Mouse (Mus musculus) kidney, embryonic 14.5 days (tissue): Measurements from ENCODE around the gene Olfr214. TPM values are rescaled to one million over a fixed set of nuclear protein-coding genes. Genes with fewer than 3 reads are reported as not detected.
"Not testable (repeated sequence)": the region's sequence is repeated elsewhere in the genome, so short reads cannot be mapped to it uniquely, and the experiment has no call there.

Experiments used
- ATAC-seq: fragments of 200-750 bp; cut with Nextera tagmentation; 2 replicates; pipeline ENCODE4 v1.8.0; 2017; ENCODE audit warnings: moderate number of reproducible peaks, mild to moderate bottlenecking, moderate TSS enrichment, moderate library complexity; ENCODE audit not compliant: low FRiP score, low TSS enrichment
- H3K27ac ChIP-seq: fragments of 300-500 bp; sonication (generic); 2 replicates; pipeline ENCODE4 v1.5.1; 2014; ENCODE audit warnings: low read depth, mild to moderate bottlenecking, low read length, moderate library complexity, mixed read lengths
- H3K27me3 ChIP-seq: fragments of 300-500 bp; sonication (generic); 2 replicates; pipeline ENCODE4 v1.6.1; 2014; ENCODE audit warnings: mild to moderate bottlenecking, low read length; ENCODE audit not compliant: control insufficient read depth, insufficient read depth
- H3K36me3 ChIP-seq: fragments of 300-500 bp; sonication (generic); 2 replicates; pipeline ENCODE4 v1.6.1; 2014; ENCODE audit warnings: low read length, mixed read lengths; ENCODE audit not compliant: control insufficient read depth, insufficient read depth
- H3K4me1 ChIP-seq: fragments of 300-500 bp; sonication (generic); 2 replicates; pipeline ENCODE4 v1.6.1; 2014; ENCODE audit warnings: low read length, mixed read lengths; ENCODE audit not compliant: control insufficient read depth, insufficient read depth
- H3K4me2 ChIP-seq: fragments of 300-500 bp; sonication (generic); replicated peaks from 2 replicates; pipeline ENCODE4 v1.6.1; 2014; ENCODE audit warnings: low read depth, mild to moderate bottlenecking, low read length
- H3K4me3 ChIP-seq: fragments of 300-500 bp; sonication (generic); 2 replicates; pipeline ENCODE4 v1.5.1; 2014; ENCODE audit warnings: mild to moderate bottlenecking, low read length
- H3K9ac ChIP-seq: fragments of 300-500 bp; sonication (generic); 2 replicates; pipeline ENCODE4 v1.6.1; 2014; ENCODE audit warnings: low read depth, mild to moderate bottlenecking, low read length, moderate library complexity
- H3K9me3 ChIP-seq: fragments of 300-500 bp; sonication (generic); 2 replicates; pipeline ENCODE4 v1.6.1; 2016; ENCODE audit warnings: low read length; ENCODE audit not compliant: control insufficient read depth
- WGBS: fragments of 180-500 bp; shearing (Covaris S2); extraction: QIAGEN DNeasy Blood & Tissue Kit; methylation state at CpG from one replicate; pipeline ENCODE4 v1.1.7; 2014; 5-methylcytosine and 5-hydroxymethylcytosine counted together
- polyA plus RNA-seq: library from polyadenylated mRNA; unstranded; fragments of >200 nt; fragmentation: Nextera tagmentation; extraction: Ambion mirVana; gene quantifications from 2 replicates; pipeline ENCODE4 v1.2.1, GENCODE M21; 2014

Olfr214 gene
- polyA plus RNA-seq, 1 experiment from 2014 or later, result not detected

DNA sequence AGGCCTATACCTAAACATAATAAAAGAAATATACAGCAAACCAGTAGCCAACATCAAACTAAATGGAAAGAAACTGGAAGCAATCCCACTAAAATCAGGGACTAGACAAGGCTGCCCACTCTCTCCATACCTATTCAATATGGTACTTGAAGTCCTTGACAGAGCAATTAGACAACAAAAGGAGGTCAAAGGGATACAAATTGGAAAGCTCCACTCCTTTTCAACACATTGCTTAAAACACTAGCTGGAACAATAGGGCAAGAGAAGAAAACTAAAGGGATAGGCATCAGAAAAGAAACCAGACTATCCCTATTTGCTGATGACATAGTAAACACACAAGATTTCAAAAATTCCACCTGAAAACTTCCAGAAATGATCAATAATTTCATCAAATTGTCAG lies 46.9 kb downstream of the Olfr214 start:
- H3K4me2 ChIP-seq, result not testable (repeated sequence)

DNA sequence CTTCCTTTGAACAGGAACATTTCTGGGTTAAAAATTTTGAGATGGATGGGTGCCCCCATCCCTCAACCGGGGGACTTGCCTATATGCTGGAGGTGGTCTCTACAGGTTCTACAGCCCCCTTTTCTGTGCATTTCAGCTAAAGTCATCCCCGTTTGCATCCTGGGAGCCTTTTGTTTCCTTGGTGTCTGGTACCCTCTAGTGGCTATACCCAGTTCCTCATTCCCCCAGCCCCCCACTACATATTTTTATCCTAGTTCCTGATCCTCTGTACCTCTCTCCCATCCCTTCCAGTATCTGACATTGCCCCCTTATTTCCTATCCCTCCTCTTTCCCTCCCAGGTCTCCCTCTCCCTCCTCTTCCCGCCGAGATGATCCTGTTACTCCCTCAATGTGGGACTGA lies 53.2 kb downstream of the Olfr214 start:
- Histone ChIP-seq H3K9ac (no peak overlapping the region), H3K9me3 (no peaks in the 10 kb centered on the region), H3K36me3 (no peaks in the 10 kb centered on the region), H3K4me3 (no peak overlapping the region), H3K4me2 (no peak overlapping the region), H3K4me1 (no peaks in the 10 kb centered on the region), H3K27ac (no peak overlapping the region), H3K27me3 (no peaks in the 10 kb centered on the region)
- ATAC-seq, result no peak
- 44% methylated on average over 4 of the region's 4 CpGs for WGBS

More for the DNA sequence above, 46.9 kb downstream of the Olfr214 start:
- not testable (repeated sequence) for H3K27ac ChIP-seq, H3K27me3 ChIP-seq, H3K9ac ChIP-seq, H3K36me3 ChIP-seq, ATAC-seq, H3K4me1 ChIP-seq, H3K9me3 ChIP-seq, H3K4me3 ChIP-seq

Other genes starting within 250 kb of the Olfr214 start
- 28.6 and 40.0 TPM in 2 replicates for gene March8, start 216.2 kb upstream of the Olfr214 start, polyA plus RNA-seq
- 0.07 and 0.41 TPM in 2 replicates for gene Alox5, start 93.1 kb upstream of the Olfr214 start, polyA plus RNA-seq
- not detected in 2 replicates for gene Olfr211, start 65.1 kb upstream of the Olfr214 start, polyA plus RNA-seq
- not detected in 2 replicates for gene Olfr212, start 47.7 kb upstream of the Olfr214 start, polyA plus RNA-seq
- not detected in 2 replicates for gene Olfr213, start 15.8 kb upstream of the Olfr214 start, polyA plus RNA-seq
- 0.60 and 0.64 TPM in 2 replicates for gene Gm5580, start 3.1 kb upstream of the Olfr214 start, polyA plus RNA-seq
- gene Olfr215, start 30.0 kb downstream of the Olfr214 start, polyA plus RNA-seq, result not detected in 2 replicates
- 187 and 240 TPM in 2 replicates for gene Zfp422, start 74.8 kb downstream of the Olfr214 start, polyA plus RNA-seq
- gene Depp1, start 96.4 kb downstream of the Olfr214 start, polyA plus RNA-seq, result 23.1 and 27.5 TPM in 2 replicates
- 5.4 and 7.8 TPM in 2 replicates for gene Rassf4, start 119.7 kb downstream of the Olfr214 start, polyA plus RNA-seq
- 1.4 and 1.8 TPM in 2 replicates for gene Tmem72, start 162.7 kb downstream of the Olfr214 start, polyA plus RNA-seq